Mouse (Mus musculus) ES-E14 (cell line): ENCODE data around the gene Tbxas1.

Experiments
- CHD2 ChIP-seq: IDR thresholded peaks from 2 replicates; pipeline ENCODE4 v1.6.1; 2014; ENCODE audit warnings: mild to moderate bottlenecking, low read depth, low read length, inconsistent platforms
- HCFC1 ChIP-seq: IDR thresholded peaks from 2 replicates; pipeline ENCODE4 v1.6.1; 2012; ENCODE audit warnings: low read length, inconsistent platforms, borderline replicate concordance; ENCODE audit not compliant: insufficient read depth
- MAFK ChIP-seq: IDR thresholded peaks from 2 replicates; pipeline ENCODE4 v1.6.1; 2014; ENCODE audit warnings: mild to moderate bottlenecking, low read depth, low read length, inconsistent platforms; ENCODE audit not compliant: insufficient read depth
- ZC3H11A ChIP-seq: IDR thresholded peaks from 2 replicates; pipeline ENCODE4 v1.6.1; 2012; ENCODE audit warnings: low read depth, mild to moderate bottlenecking, inconsistent platforms, low read length, borderline replicate concordance
- ZNF384 ChIP-seq: IDR thresholded peaks from 2 replicates; pipeline ENCODE4 v1.6.1; 2012; ENCODE audit warnings: low read depth, low read length, inconsistent platforms

- TF ChIP-seq CHD2 (no peak), MAFK (no peak), ZC3H11A (no peak), HCFC1 (no peak), ZNF384 (no peak)
These were observed 38.3 kb downstream of the Tbxas1 start for GRCm38 (mm10) chr6:38913386-38914042.
